Mouse (Mus musculus) myocyte (in vitro differentiated cells): ENCODE results near the gene Gp1ba.

Experiments used
- CEBPB ChIP-seq: IDR thresholded peaks from 2 replicates; pipeline ENCODE4 v1.6.1; 2011; ENCODE audit warnings: mild to moderate bottlenecking, moderate library complexity; ENCODE audit not compliant: poor library complexity, insufficient read depth, severe bottlenecking
- E2F4 ChIP-seq: IDR thresholded peaks from one replicate; pipeline ENCODE4 v1.6.1; 2011; ENCODE audit warnings: mild to moderate bottlenecking, control low read depth, moderate library complexity; ENCODE audit not compliant: insufficient read depth
- MAX ChIP-seq: IDR thresholded peaks from one replicate; pipeline ENCODE4 v1.6.1; 2011; ENCODE audit warnings: low read depth, mild to moderate bottlenecking, control low read depth
- MYOD1 ChIP-seq, 3 experiments: IDR thresholded peaks; one replicate each; pipeline ENCODE4 v1.6.1; 2011; ENCODE audit warnings: control low read depth in 2 of 3, low read depth in 2 of 3, mild to moderate bottlenecking in 2 of 3, moderate library complexity in 1 of 3; ENCODE audit not compliant: insufficient read length in 2 of 3, control insufficient read depth in 1 of 3
- MYOG ChIP-seq, 3 experiments: IDR thresholded peaks; one replicate each; pipeline ENCODE4 v1.6.1; 2011; ENCODE audit warnings: control low read depth in 2 of 3, low read depth in 2 of 3, mild to moderate bottlenecking in 2 of 3; ENCODE audit not compliant: insufficient read length in 2 of 3, control insufficient read depth in 1 of 3, insufficient read depth in 1 of 3
- POLR2A ChIP-seq: IDR thresholded peaks from one replicate; pipeline ENCODE4 v1.6.1; 2011; ENCODE audit warnings: low read depth, mild to moderate bottlenecking, control low read depth, moderate library complexity; ENCODE audit not compliant: insufficient read length
- POLR2AphosphoS2 ChIP-seq: IDR thresholded peaks from one replicate; pipeline ENCODE4 v1.6.1; 2011; ENCODE audit warnings: low read depth, control low read depth; ENCODE audit not compliant: insufficient read length
- REST ChIP-seq: IDR thresholded peaks from one replicate; pipeline ENCODE4 v1.6.1; 2011; ENCODE audit warnings: mild to moderate bottlenecking, control low read depth, moderate library complexity; ENCODE audit not compliant: insufficient read depth, insufficient read length
- TCF12 ChIP-seq: IDR thresholded peaks from one replicate; pipeline ENCODE4 v1.6.1; 2011; ENCODE audit warnings: mild to moderate bottlenecking, control low read depth; ENCODE audit not compliant: poor library complexity, insufficient read depth, severe bottlenecking
- TCF3 ChIP-seq: IDR thresholded peaks from one replicate; pipeline ENCODE4 v1.6.1; 2011; ENCODE audit warnings: low read depth, control low read depth; ENCODE audit not compliant: insufficient read length
- USF1 ChIP-seq: IDR thresholded peaks from one replicate; pipeline ENCODE4 v1.6.1; 2011; ENCODE audit warnings: low read depth, mild to moderate bottlenecking, control low read depth, moderate library complexity

DNA sequence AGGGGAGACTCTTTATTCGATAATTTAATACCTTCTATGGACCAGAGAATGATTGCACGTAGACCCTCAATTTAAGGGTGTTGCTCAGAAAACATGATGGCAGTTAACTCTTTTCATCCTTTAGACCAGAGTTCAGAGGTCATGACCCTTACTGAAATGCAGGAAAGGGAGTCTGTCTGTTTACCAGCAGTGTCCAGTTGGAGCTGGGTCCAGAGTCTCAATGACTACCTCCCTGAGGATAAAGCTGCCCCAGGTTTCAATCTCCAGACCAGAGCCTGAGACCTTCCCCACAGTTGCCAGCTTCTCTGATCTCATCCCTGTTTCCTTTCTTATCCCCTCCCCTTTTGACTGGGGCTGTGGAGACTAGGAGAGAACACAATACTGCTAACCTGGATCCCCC is 39.7 kb downstream of the Gp1ba start:
- no peak for TF ChIP-seq TCF3
- no peak for TF ChIP-seq REST
- no peak for TF ChIP-seq POLR2A
- TF ChIP-seq USF1: no peak
- TF ChIP-seq TCF12: no peak
- TF ChIP-seq MYOD1 (IDR thresholded peaks at IDR 0.05; ENCODE audit: control insufficient read depth in 1 of 3, insufficient read length in 2 of 3, low read depth in 2 of 3): no peak
- TF ChIP-seq MAX: no peak
- no peak for TF ChIP-seq MYOG (IDR thresholded peaks at IDR 0.05; ENCODE audit: control insufficient read depth in 1 of 3, insufficient read depth in 1 of 3, insufficient read length in 2 of 3, low read depth in 2 of 3)
- TF ChIP-seq CEBPB: no peak
- TF ChIP-seq POLR2AphosphoS2: no peak
- TF ChIP-seq E2F4: no peak
